Mouse (Mus musculus): ENCODE data around the gene Selenow. TPM values are rescaled to one million over a fixed set of nuclear protein-coding genes. Genes with fewer than 3 reads are reported as not detected.

Selenow gene
- polyA plus RNA-seq, 1 experiment from 2014 or later: 654 TPM

DNA sequence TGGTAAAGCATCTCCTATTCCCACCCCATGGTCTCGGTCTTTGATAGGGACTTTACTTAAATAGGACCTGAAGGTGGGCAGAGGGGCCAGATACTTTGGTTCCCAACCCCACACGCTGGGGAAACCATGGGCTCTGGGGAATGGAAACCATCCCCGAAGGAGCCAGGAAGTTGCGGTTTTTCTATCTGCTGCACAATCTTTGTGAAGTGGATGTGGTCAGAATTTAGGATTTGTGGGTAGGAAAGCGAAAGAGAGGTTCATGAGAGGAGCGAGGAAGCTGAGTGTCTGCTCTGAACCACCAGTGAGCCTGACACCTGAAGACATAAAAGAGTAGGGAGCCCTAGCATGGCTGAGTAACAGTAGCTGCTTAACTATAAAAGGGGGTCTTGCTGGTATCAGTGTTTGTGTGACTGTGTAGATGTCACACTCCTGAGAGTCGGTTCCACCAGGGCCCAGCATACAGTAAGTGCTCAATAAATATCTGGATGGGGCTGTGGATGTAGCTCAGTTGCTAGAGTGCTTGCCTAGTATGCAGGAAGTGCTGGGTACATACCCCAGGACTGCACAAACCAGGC lies 27.1 kb upstream of the Selenow start:
- no peak overlapping the region for H3K4me3 ChIP-seq (ENCODE audit: low read length)
- H3K9me3 ChIP-seq (replicated peaks; ENCODE audit: control insufficient read depth, low read length): no peaks in the 10 kb centered on the region
- WGBS: 69% methylated on average over 7 of the region's 7 CpGs
- H3K4me2 ChIP-seq (ENCODE audit: low read depth, low read length): no peak overlapping the region
- ATAC-seq (replicated peaks; ENCODE audit: extremely low read depth, insufficient read depth, low FRiP score): no peak
- peak overlapping the region; percentile 40; the same call in 1 of the 2 replicates for H3K9ac ChIP-seq (ENCODE audit: low read length)
- peaks cover 28% of the 10 kb centered on the region for H3K4me1 ChIP-seq (ENCODE audit: control insufficient read depth, insufficient read depth, low read length)
- peaks cover 28% of the 10 kb centered on the region for H3K36me3 ChIP-seq (ENCODE audit: control insufficient read depth, insufficient read depth)
- H3K27me3 ChIP-seq (ENCODE audit: control insufficient read depth, insufficient read depth, low read length): no peaks in the 10 kb centered on the region
- peak overlapping the region; percentile 37 for H3K27ac ChIP-seq (ENCODE audit: low read length)

DNA sequence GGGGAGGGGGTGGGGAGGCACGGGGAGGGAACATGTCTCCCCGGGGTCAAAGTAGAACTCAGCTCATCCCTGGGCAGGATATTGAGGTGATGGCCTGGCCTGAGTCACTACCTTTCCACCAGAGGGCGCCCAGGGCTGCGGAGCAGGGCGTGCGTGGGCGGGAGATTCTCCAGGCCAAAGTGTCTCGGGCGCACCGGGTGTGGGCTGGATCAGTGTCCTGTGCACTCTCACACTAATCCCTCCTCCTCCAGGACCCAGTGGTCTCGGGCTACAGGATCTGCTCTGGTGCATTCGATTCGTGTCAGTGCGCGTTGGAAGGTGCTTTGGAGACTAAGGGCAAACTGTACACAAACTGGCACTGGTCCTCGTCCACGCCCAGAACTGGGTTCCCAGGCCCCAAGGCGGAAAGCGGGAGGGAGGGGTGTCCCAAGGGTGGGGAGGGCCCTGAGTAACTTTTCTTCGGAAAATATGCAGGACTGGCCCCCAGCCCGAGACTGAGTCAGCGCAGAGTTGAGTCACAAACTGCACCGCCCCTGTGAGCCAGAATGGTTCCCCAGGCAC lies 26.3 kb upstream of the Selenow start:
- Histone ChIP-seq H3K9me3 (replicated peaks; ENCODE audit: control insufficient read depth, low read length) (no peaks in the 10 kb centered on the region), H3K4me1 (ENCODE audit: control insufficient read depth, insufficient read depth, low read length) (peaks cover 28% of the 10 kb centered on the region), H3K4me3 (ENCODE audit: low read length) (peak overlapping the region; percentile 9), H3K27me3 (ENCODE audit: control insufficient read depth, insufficient read depth, low read length) (no peaks in the 10 kb centered on the region), H3K27ac (ENCODE audit: low read length) (peak overlapping the region; percentile 37), H3K4me2 (ENCODE audit: low read depth, low read length) (peak overlapping the region; percentile 54), H3K9ac (ENCODE audit: low read length) (peak overlapping the region; percentile 25), H3K36me3 (ENCODE audit: control insufficient read depth, insufficient read depth) (peaks cover 30% of the 10 kb centered on the region)
- peak; percentile 71 for ATAC-seq (replicated peaks; ENCODE audit: extremely low read depth, insufficient read depth, low FRiP score)
- 2% methylated on average over 23 of the region's 23 CpGs for WGBS

GRCm38 (mm10) chr7:15947653-15948260 lies 25.6 kb upstream of the Selenow start:
- peaks cover 28% of the 10 kb centered on the region for H3K4me1 ChIP-seq (ENCODE audit: control insufficient read depth, insufficient read depth, low read length)
- H3K27ac ChIP-seq (ENCODE audit: low read length): peak overlapping the region; percentile 37
- no peaks in the 10 kb centered on the region for H3K27me3 ChIP-seq (ENCODE audit: control insufficient read depth, insufficient read depth, low read length)
- H3K36me3 ChIP-seq (ENCODE audit: control insufficient read depth, insufficient read depth): peaks cover 31% of the 10 kb centered on the region
- H3K9me3 ChIP-seq (replicated peaks; ENCODE audit: control insufficient read depth, low read length): no peaks in the 10 kb centered on the region
- 40% methylated on average over 4 of the region's 4 CpGs for WGBS
- no peak overlapping the region for H3K4me3 ChIP-seq (ENCODE audit: low read length)
- ATAC-seq (replicated peaks; ENCODE audit: extremely low read depth, insufficient read depth, low FRiP score): no peak
- H3K4me2 ChIP-seq (ENCODE audit: low read depth, low read length): peak overlapping the region; percentile 54
- H3K9ac ChIP-seq (ENCODE audit: low read length): peak overlapping the region; percentile 25

DNA sequence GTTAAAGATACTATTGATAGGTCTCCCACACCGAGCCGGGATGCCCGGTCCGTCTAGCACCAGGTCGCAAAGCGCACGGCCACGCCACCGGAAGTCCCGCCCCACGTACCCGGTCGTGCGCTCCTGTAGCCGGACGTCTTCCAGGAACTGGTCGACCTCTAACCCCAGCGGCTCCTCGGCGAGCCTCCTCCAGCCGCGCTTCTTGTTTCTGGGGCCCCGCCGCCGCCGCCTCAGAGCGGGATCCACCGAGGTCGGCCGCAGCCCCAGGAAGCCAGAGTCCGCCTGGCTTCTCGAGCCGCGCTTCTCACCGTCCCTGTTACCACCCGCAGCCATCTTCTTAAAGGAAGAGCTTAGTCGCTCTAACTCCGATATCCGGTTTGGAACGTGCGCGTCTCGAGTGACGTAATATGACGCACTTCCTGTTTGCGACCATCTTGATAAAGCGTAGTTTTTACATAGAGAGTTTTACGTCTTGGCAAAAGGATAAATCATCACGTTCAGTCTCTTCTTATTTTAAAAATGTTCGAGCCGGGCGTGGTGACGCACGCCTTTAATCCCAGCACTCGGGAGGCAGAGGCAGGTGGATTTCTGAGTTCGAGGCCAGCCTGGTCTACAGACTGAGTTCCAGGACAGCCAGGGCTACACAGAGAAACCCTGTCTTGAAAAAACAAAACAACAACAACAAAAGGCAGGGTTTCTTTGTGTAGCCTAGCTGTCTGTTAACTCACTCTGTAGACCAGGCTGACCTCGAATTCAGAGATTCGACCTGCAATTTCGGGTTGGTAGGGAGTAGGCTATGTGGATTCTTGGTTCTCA lies 23.7 kb upstream of the Selenow start, which contains the start of gene Nop53:
TSS of gene Nop53 (minus strand) at position 354 of the 816 bp plus-strand sequence.
- ATAC-seq (replicated peaks; ENCODE audit: extremely low read depth, insufficient read depth, low FRiP score): peak; percentile 75
- H3K4me2 ChIP-seq (ENCODE audit: low read depth, low read length): peak within 1 kb of the TSS; percentile 94
- peak within 1 kb of the TSS; percentile 95 for H3K27ac ChIP-seq (ENCODE audit: low read length)
- peaks cover 25% of the 10 kb centered on the region for H3K4me1 ChIP-seq (ENCODE audit: control insufficient read depth, insufficient read depth, low read length)
- H3K9me3 ChIP-seq (replicated peaks; ENCODE audit: control insufficient read depth, low read length): no peaks in the 10 kb centered on the region
- 2% methylated on average over 59 of the region's 59 CpGs for WGBS
- peak within 1 kb of the TSS; percentile 84 for H3K9ac ChIP-seq (ENCODE audit: low read length)
- peak within 1 kb of the TSS; percentile 85 for H3K4me3 ChIP-seq (ENCODE audit: low read length)
- H3K36me3 ChIP-seq (ENCODE audit: control insufficient read depth, insufficient read depth): peaks cover 39% of the 10 kb centered on the region
- no peaks in the 10 kb centered on the region for H3K27me3 ChIP-seq (ENCODE audit: control insufficient read depth, insufficient read depth, low read length)

DNA sequence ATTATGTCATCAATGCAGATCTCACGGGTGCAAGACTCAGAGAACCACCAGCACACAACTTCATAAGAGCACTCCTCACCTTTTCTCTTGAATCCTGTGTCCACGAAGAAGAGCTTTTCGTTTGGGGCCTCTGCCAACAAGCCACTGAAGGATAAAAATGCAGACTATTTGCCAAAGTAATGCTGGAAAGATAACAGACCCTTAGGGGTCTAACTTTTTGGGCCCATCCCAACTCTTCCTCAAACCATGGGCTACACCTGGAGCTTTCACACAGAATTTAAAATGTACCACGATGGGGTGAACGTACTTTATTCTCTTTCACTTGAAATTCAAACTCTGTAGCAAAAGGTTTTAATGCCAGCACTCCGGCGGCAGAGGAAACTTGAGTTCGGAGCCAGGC lies 23.0 kb upstream of the Selenow start:
- Histone ChIP-seq H3K9ac (ENCODE audit: low read length) (peak overlapping the region; percentile 84), H3K9me3 (replicated peaks; ENCODE audit: control insufficient read depth, low read length) (no peaks in the 10 kb centered on the region), H3K4me1 (ENCODE audit: control insufficient read depth, insufficient read depth, low read length) (peaks cover 25% of the 10 kb centered on the region), H3K36me3 (ENCODE audit: control insufficient read depth, insufficient read depth) (peaks cover 38% of the 10 kb centered on the region), H3K27me3 (ENCODE audit: control insufficient read depth, insufficient read depth, low read length) (no peaks in the 10 kb centered on the region), H3K4me2 (ENCODE audit: low read depth, low read length) (peak overlapping the region; percentile 94), H3K27ac (ENCODE audit: low read length) (peak overlapping the region; percentile 95; the same call in 1 of the 2 replicates), H3K4me3 (ENCODE audit: low read length) (peak overlapping the region; percentile 85)
- no peak for ATAC-seq (replicated peaks; ENCODE audit: extremely low read depth, insufficient read depth, low FRiP score)
- WGBS: 3% methylated on average over 8 of the region's 8 CpGs

- 91% methylated on average over 1 of the region's 1 CpGs for WGBS
- Histone ChIP-seq H3K4me2 (ENCODE audit: low read depth, low read length) (peak overlapping the region; percentile 94; the same call in 1 of the 2 replicates), H3K27ac (ENCODE audit: low read length) (no peak overlapping the region), H3K4me3 (ENCODE audit: low read length) (no peak overlapping the region), H3K9ac (ENCODE audit: low read length) (no peak overlapping the region), H3K27me3 (ENCODE audit: control insufficient read depth, insufficient read depth, low read length) (no peaks in the 10 kb centered on the region), H3K36me3 (ENCODE audit: control insufficient read depth, insufficient read depth) (peaks cover 44% of the 10 kb centered on the region), H3K9me3 (replicated peaks; ENCODE audit: control insufficient read depth, low read length) (no peaks in the 10 kb centered on the region), H3K4me1 (ENCODE audit: control insufficient read depth, insufficient read depth, low read length) (peaks cover 22% of the 10 kb centered on the region)
- no peak for ATAC-seq (replicated peaks; ENCODE audit: extremely low read depth, insufficient read depth, low FRiP score)
These were observed 22.1 kb upstream of the Selenow start for GRCm38 (mm10) chr7:15944311-15944710.

GRCm38 (mm10) chr7:15938621-15939020 lies 16.4 kb upstream of the Selenow start:
- no peak overlapping the region for H3K4me2 ChIP-seq (ENCODE audit: low read depth, low read length)
- H3K27me3 ChIP-seq (ENCODE audit: control insufficient read depth, insufficient read depth, low read length): no peaks in the 10 kb centered on the region
- no peak overlapping the region for H3K27ac ChIP-seq (ENCODE audit: low read length)
- H3K9ac ChIP-seq (ENCODE audit: low read length): no peak overlapping the region
- H3K9me3 ChIP-seq (replicated peaks; ENCODE audit: control insufficient read depth, low read length): no peaks in the 10 kb centered on the region
- no peaks in the 10 kb centered on the region for H3K4me1 ChIP-seq (ENCODE audit: control insufficient read depth, insufficient read depth, low read length)
- H3K36me3 ChIP-seq (ENCODE audit: control insufficient read depth, insufficient read depth): peaks cover 62% of the 10 kb centered on the region
- no peak for ATAC-seq (replicated peaks; ENCODE audit: extremely low read depth, insufficient read depth, low FRiP score)
- H3K4me3 ChIP-seq (ENCODE audit: low read length): no peak overlapping the region
- 92% methylated on average over 3 of the region's 3 CpGs for WGBS

DNA sequence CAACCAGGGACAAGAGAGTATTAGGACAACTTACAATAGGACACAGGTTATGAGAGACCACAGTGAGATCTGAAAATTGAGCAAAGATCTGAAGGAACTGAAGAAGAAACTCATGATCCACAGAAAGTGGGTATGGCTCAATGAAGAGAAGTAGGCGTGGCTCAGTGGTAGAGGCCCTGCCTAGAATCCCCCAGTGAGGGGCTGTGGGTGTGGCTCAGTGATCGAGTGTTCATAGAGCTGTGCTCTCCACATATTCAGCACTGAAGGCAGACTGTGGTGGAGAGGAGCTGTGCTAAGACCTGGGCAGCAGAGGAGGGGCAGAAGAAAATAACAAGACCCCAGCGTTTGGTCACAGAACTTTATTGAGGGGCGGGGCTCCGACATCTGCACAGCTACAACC lies 15.3 kb upstream of the Selenow start:
- Histone ChIP-seq H3K36me3 (ENCODE audit: control insufficient read depth, insufficient read depth) (peaks cover 54% of the 10 kb centered on the region), H3K4me1 (ENCODE audit: control insufficient read depth, insufficient read depth, low read length) (peaks cover under 1% of the 10 kb centered on the region), H3K9me3 (replicated peaks; ENCODE audit: control insufficient read depth, low read length) (no peaks in the 10 kb centered on the region), H3K4me2 (ENCODE audit: low read depth, low read length) (no peak overlapping the region), H3K9ac (ENCODE audit: low read length) (no peak overlapping the region), H3K4me3 (ENCODE audit: low read length) (no peak overlapping the region), H3K27ac (ENCODE audit: low read length) (no peak overlapping the region), H3K27me3 (ENCODE audit: control insufficient read depth, insufficient read depth, low read length) (no peaks in the 10 kb centered on the region)
- WGBS: 84% methylated on average over 5 of the region's 5 CpGs
- ATAC-seq (replicated peaks; ENCODE audit: extremely low read depth, insufficient read depth, low FRiP score): no peak

Measured in heart, embryonic 16.5 days (tissue).